Mouse (Mus musculus): ENCODE data around the gene Kcnj1. TPM values are rescaled to one million over a fixed set of nuclear protein-coding genes. Genes with fewer than 3 reads are reported as not detected.

Kcnj1 gene
- not detected in 2 replicates for polyA plus RNA-seq (2015; fragmentation: Nextera tagmentation; extraction: Ambion mirVana)

DNA sequence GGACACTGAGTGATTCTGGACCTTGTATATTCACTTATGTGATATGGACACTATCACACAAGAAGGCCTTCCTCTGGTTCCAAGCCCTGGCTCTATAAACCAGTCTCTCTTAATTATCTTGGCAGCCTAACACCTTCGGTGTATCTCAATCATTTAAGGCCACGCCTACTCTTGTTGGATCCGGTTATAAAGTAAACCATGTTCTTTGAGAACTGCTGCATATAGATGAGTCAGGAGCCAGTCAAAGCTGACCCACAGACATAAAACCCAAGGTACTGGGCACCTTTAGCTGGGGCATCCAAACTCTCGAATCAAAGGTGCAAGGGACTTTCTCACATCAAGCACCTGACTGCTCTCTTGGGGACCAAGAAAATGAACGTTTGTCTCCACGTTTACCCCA, at the start of gene Kcnj1:
TSS of gene Kcnj1 (plus strand) at position 292 of the 400 bp plus-strand sequence.

DNA sequence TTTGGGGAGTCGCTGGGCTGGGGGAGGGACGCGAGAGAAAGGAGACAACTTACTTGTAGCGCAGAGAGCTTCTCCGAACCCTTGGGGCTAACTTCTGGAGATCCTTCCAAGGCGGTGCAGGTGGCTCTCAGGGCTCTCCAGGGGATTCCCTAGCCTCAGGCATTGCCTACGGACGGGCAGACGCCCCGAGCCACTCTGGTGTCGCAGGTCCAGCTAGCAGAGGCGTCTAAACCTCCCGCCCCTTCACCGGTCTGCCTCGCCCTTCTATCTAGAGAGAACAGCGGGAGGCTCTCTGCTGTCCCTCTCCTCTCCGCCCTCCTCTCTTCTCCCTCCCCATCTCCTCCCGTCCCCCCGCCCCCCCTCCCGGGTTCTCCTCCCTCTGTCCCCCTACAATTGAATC, 28.2 kb upstream of the Kcnj1 start, which contains the start of gene Kcnj5:
TSS of gene Kcnj5 (minus strand) at position 300 of the 400 bp plus-strand sequence.

Other genes with a start within 250 kb of the Kcnj1 start
- gene Kcnj5, start 28.1 kb upstream of the Kcnj1 start, polyA plus RNA-seq (2015; fragmentation: Nextera tagmentation; extraction: Ambion mirVana) = 0.14 and 0.45 TPM in 2 replicates
- gene Fli1, start 170.4 kb downstream of the Kcnj1 start, polyA plus RNA-seq (2015; fragmentation: Nextera tagmentation; extraction: Ambion mirVana) = 6.9 and 7.2 TPM in 2 replicates

Measured in neural tube, postnatal 0 days (tissue).